16 mouse cellular contexts compared by ENCODE assay signal in genomic region chr14:87300838-87301237, GRCm38 (mm10).
DNase-seq lines count a peak whose midpoint lies in the region; ATAC-seq lines count a peak whose summit lies in the region.
"Had no signal": no experiment of that assay in that cellular context is flagged by ENCODE, and none has a peak within 500 bp of the region (broad histone marks: within the 10 kb centered on the region; RNA-seq: fewer than 3 reads in every experiment).

No protein-coding gene starts in this region.

- no peak overlapping the region for H3K27ac ChIP-seq in hindbrain, embryonic 14.5 days
- H3K27ac ChIP-seq in hindbrain, embryonic 12.5 days: no peak overlapping the region
- H3K27ac ChIP-seq in midbrain, embryonic 11.5 days (ENCODE audit: low read depth, low read length): no peak overlapping the region
- no peak overlapping the region for H3K27ac ChIP-seq in midbrain, embryonic 10.5 days (replicated peaks)
- no peak overlapping the region for H3K27ac ChIP-seq in embryonic facial prominence, embryonic 15.5 days (replicated peaks)
- H3K27ac ChIP-seq: forebrain, embryonic 13.5 days; gastrocnemius, adult 2 months; hindbrain, embryonic 15.5 days had no signal

- no peaks in the 10 kb centered on the region for H3K9me3 ChIP-seq in hindbrain, embryonic 14.5 days (ENCODE audit: control insufficient read depth, low read length)
- H3K9me3 ChIP-seq in hindbrain, embryonic 12.5 days (replicated peaks): no peaks in the 10 kb centered on the region
- H3K9me3 ChIP-seq in midbrain, embryonic 11.5 days (ENCODE audit: control insufficient read depth, low read length): no peaks in the 10 kb centered on the region
- H3K9me3 ChIP-seq in midbrain, embryonic 10.5 days (replicated peaks): no peaks in the 10 kb centered on the region
- no peaks in the 10 kb centered on the region for H3K9me3 ChIP-seq in embryonic facial prominence, embryonic 15.5 days (replicated peaks)
- H3K9me3 ChIP-seq: forebrain, embryonic 13.5 days; G1E; heart, embryonic 12.5 days; hindbrain, embryonic 15.5 days had no signal

- H3K9ac ChIP-seq in hindbrain, embryonic 14.5 days: no peak overlapping the region
- H3K9ac ChIP-seq in hindbrain, embryonic 12.5 days: no peak overlapping the region
- no peak overlapping the region for H3K9ac ChIP-seq in midbrain, embryonic 11.5 days (ENCODE audit: low read length)
- H3K9ac ChIP-seq in embryonic facial prominence, embryonic 15.5 days: no peak overlapping the region
- H3K9ac ChIP-seq: forebrain, embryonic 13.5 days; heart, embryonic 12.5 days; hindbrain, embryonic 15.5 days had no signal

- 75% methylated on average over 4 of the region's 4 CpGs for WGBS in hindbrain, embryonic 14.5 days
- 70% methylated on average over 4 of the region's 4 CpGs for WGBS in hindbrain, embryonic 12.5 days
- 76% methylated on average over 4 of the region's 4 CpGs for WGBS in midbrain, embryonic 11.5 days
- WGBS in midbrain, embryonic 10.5 days: 71% methylated on average over 4 of the region's 4 CpGs
- WGBS in embryonic facial prominence, embryonic 15.5 days: 79% methylated on average over 4 of the region's 4 CpGs

- no peak overlapping the region for H3K4me3 ChIP-seq in hindbrain, embryonic 14.5 days (replicated peaks; ENCODE audit: low read length)
- H3K4me3 ChIP-seq in hindbrain, embryonic 12.5 days: no peak overlapping the region
- no peak overlapping the region for H3K4me3 ChIP-seq in midbrain, embryonic 11.5 days (ENCODE audit: low read depth, low read length)
- H3K4me3 ChIP-seq in midbrain, embryonic 10.5 days: no peak overlapping the region
- no peak overlapping the region for H3K4me3 ChIP-seq in embryonic facial prominence, embryonic 15.5 days (replicated peaks)
- H3K4me3 ChIP-seq: forebrain, embryonic 13.5 days; gastrocnemius, adult 2 months; heart, embryonic 12.5 days; hindbrain, embryonic 15.5 days had no signal

- H3K36me3 ChIP-seq in hindbrain, embryonic 14.5 days (replicated peaks; ENCODE audit: control insufficient read depth, insufficient read depth): no peaks in the 10 kb centered on the region
- no peaks in the 10 kb centered on the region for H3K36me3 ChIP-seq in hindbrain, embryonic 12.5 days
- no peaks in the 10 kb centered on the region for H3K36me3 ChIP-seq in midbrain, embryonic 11.5 days (ENCODE audit: control insufficient read depth, insufficient read depth, low read length)
- H3K36me3 ChIP-seq in midbrain, embryonic 10.5 days: no peaks in the 10 kb centered on the region
- H3K36me3 ChIP-seq in embryonic facial prominence, embryonic 15.5 days: no peaks in the 10 kb centered on the region
- H3K36me3 ChIP-seq: G1E; heart, embryonic 12.5 days; hindbrain, embryonic 15.5 days had no signal

- no peak overlapping the region for H3K4me2 ChIP-seq in hindbrain, embryonic 14.5 days (replicated peaks)
- H3K4me2 ChIP-seq in hindbrain, embryonic 12.5 days (replicated peaks): no peak overlapping the region
- H3K4me2 ChIP-seq in midbrain, embryonic 11.5 days: no peak overlapping the region
- no peak overlapping the region for H3K4me2 ChIP-seq in embryonic facial prominence, embryonic 15.5 days (replicated peaks)
- H3K4me2 ChIP-seq: forebrain, embryonic 13.5 days; heart, embryonic 12.5 days; hindbrain, embryonic 15.5 days had no signal

- H3K4me1 ChIP-seq in hindbrain, embryonic 14.5 days (replicated peaks; ENCODE audit: control insufficient read depth, insufficient read depth, low read length): no peaks in the 10 kb centered on the region
- no peaks in the 10 kb centered on the region for H3K4me1 ChIP-seq in hindbrain, embryonic 12.5 days
- H3K4me1 ChIP-seq in midbrain, embryonic 11.5 days (ENCODE audit: control insufficient read depth, insufficient read depth, low read length): no peaks in the 10 kb centered on the region
- peaks cover 5% of the 10 kb centered on the region for H3K4me1 ChIP-seq in midbrain, embryonic 10.5 days
- H3K4me1 ChIP-seq in embryonic facial prominence, embryonic 15.5 days: peaks cover 4% of the 10 kb centered on the region; the same call in 1 of the 2 replicates
- H3K4me1 ChIP-seq: forebrain, embryonic 13.5 days; hindbrain, embryonic 15.5 days had no signal

- H3K27me3 ChIP-seq in hindbrain, embryonic 14.5 days (ENCODE audit: control insufficient read depth, insufficient read depth, low read length): no peaks in the 10 kb centered on the region
- no peaks in the 10 kb centered on the region for H3K27me3 ChIP-seq in hindbrain, embryonic 12.5 days
- no peaks in the 10 kb centered on the region for H3K27me3 ChIP-seq in midbrain, embryonic 11.5 days (ENCODE audit: control insufficient read depth, insufficient read depth, low read length)
- no peaks in the 10 kb centered on the region for H3K27me3 ChIP-seq in midbrain, embryonic 10.5 days (ENCODE audit: low read depth, poor library complexity, severe bottlenecking)
- H3K27me3 ChIP-seq in embryonic facial prominence, embryonic 15.5 days: no peaks in the 10 kb centered on the region
- H3K27me3 ChIP-seq: forebrain, embryonic 13.5 days; heart, embryonic 12.5 days; hindbrain, embryonic 15.5 days had no signal

- no peak for DNase-seq in hindbrain, embryonic 14.5 days (ENCODE audit: low spot score)
- DNase-seq in midbrain, embryonic 11.5 days (ENCODE audit: low spot score, missing footprints): peak; percentile 51
- no peak for DNase-seq in midbrain, embryonic 10.5 days (ENCODE audit: low spot score)
- no peak for DNase-seq in spleen, adult 12 weeks (ENCODE audit: low spot score)
- DNase-seq: adrenal gland, adult 8-10 months; adrenal gland, postnatal 36 days; cerebellum, adult 2 months; cerebellum, postnatal 10 days; gastrocnemius, adult 2 months; gastrocnemius, postnatal 25 days had no signal

- 0 out of 2 replicates have a peak, but pooled peaks have one; percentile 37 for ATAC-seq in hindbrain, embryonic 14.5 days (ENCODE audit: low FRiP score)
- ATAC-seq in hindbrain, embryonic 12.5 days (ENCODE audit: low FRiP score): no peak
- ATAC-seq in midbrain, embryonic 11.5 days (ENCODE audit: low FRiP score): no peak; the same call in 1 of the 2 replicates
- ATAC-seq in embryonic facial prominence, embryonic 15.5 days (ENCODE audit: insufficient number of reproducible peaks, low FRiP score, low TSS enrichment, low read depth): 0 out of 2 replicates have a peak, but pooled peaks have one; percentile 15
- ATAC-seq: forebrain, embryonic 13.5 days had no signal

Comparison
In these comparisons a context has a peak if more than half of its experiments do, and no peak if none do; other contexts are left out.
1. ATAC-seq: peak in hindbrain, embryonic 14.5 days (single experiment) and embryonic facial prominence, embryonic 15.5 days (single experiment); none in hindbrain, embryonic 12.5 days (single experiment) and midbrain, embryonic 11.5 days (single experiment).